Mouse (Mus musculus): ENCODE data around the gene Gp6.
"Not testable (repeated sequence)": the region's sequence is repeated elsewhere in the genome, so short reads cannot be mapped to it uniquely, and the experiment has no call there.

Gene Gp6

GRCm38 (mm10) chr7:4397730-4398129 is at the start of gene Gp6:
Gp6 (minus strand) TSS chr7:4397744.
- DNase-seq = no peak

GRCm38 (mm10) chr7:4447138-4447537 is 49.6 kb upstream of the Gp6 start:
- DNase-seq = peak; percentile 16

- peak; percentile 95 for DNase-seq
These were observed 47.8 kb upstream of the Gp6 start, which contains the start of gene Rdh13 for GRCm38 (mm10) chr7:4445216-4445791. Rdh13 (minus strand) TSS chr7:4445649.

GRCm38 (mm10) chr7:4440549-4440948 is 43.0 kb upstream of the Gp6 start:
- no peak for DNase-seq

GRCm38 (mm10) chr7:4437721-4438120 is 40.2 kb upstream of the Gp6 start:
- DNase-seq = no peak

- no peak for DNase-seq
These were observed 34.5 kb upstream of the Gp6 start for GRCm38 (mm10) chr7:4432026-4432425.

GRCm38 (mm10) chr7:4431548-4431947 is 34.0 kb upstream of the Gp6 start:
- DNase-seq = peak; percentile 74

GRCm38 (mm10) chr7:4430246-4430844 is 32.8 kb upstream of the Gp6 start:
- no peak for DNase-seq

- DNase-seq = peak; percentile 96
These were observed 29.8 kb upstream of the Gp6 start for GRCm38 (mm10) chr7:4427161-4427912.

- no peak for DNase-seq
These were observed 22.7 kb upstream of the Gp6 start for GRCm38 (mm10) chr7:4420230-4420629.

GRCm38 (mm10) chr7:4419681-4420080 is 22.1 kb upstream of the Gp6 start:
- DNase-seq = no peak

- not testable (repeated sequence) for DNase-seq
These were observed 14.9 kb upstream of the Gp6 start for GRCm38 (mm10) chr7:4412406-4412805.

GRCm38 (mm10) chr7:4373521-4373920 is 24.0 kb downstream of the Gp6 start:
- DNase-seq = no peak

GRCm38 (mm10) chr7:4337509-4337908 is 60.0 kb downstream of the Gp6 start, which contains the start of gene Ncr1:
Ncr1 (plus strand) TSS chr7:4337724.
- DNase-seq = no peak

- no peak for DNase-seq
These were observed 74.2 kb downstream of the Gp6 start for GRCm38 (mm10) chr7:4323301-4323700.
